26 mouse cellular contexts compared by ENCODE assay signal in genomic region chr9:54269987-54270386, GRCm38 (mm10). TPM values are rescaled to one million over a fixed set of nuclear protein-coding genes. Genes with fewer than 3 reads are reported as not detected.
A peak's percentile ranks its signal among the peaks of the same experiment; 100 is the strongest.
DNase-seq lines count a peak whose midpoint lies in the region; ATAC-seq and TF ChIP-seq lines count a peak whose summit lies in the region.
"Had no signal": no experiment of that assay in that cellular context is flagged by ENCODE, and none has a peak within 500 bp of the region (broad histone marks: within the 10 kb centered on the region; RNA-seq: fewer than 3 reads in every experiment).

No protein-coding gene starts in this region.

- no peak for TF ChIP-seq RAD21 in CH12.LX (IDR thresholded peaks at IDR 0.05; ENCODE audit: low read depth, low read length)

- no peaks in the 10 kb centered on the region for H3K27me3 ChIP-seq in megakaryocyte, embryonic 14.5 days (replicated peaks)
- no peaks in the 10 kb centered on the region for H3K27me3 ChIP-seq in C2C12 (ENCODE audit: control insufficient read depth, insufficient read depth, insufficient read length)
- H3K27me3 ChIP-seq in CH12.LX (replicated peaks) = peaks cover 55% of the 10 kb centered on the region
- H3K27me3 ChIP-seq: embryonic facial prominence, embryonic 13.5 days; forebrain, embryonic 13.5 days; forebrain, embryonic 15.5 days had no signal

- no peak for DNase-seq in CH12.LX (ENCODE audit: extremely low read depth)
- no peak for DNase-seq in kidney, postnatal 36 days
- no peak for DNase-seq in gastrocnemius, adult 18-20 months (ENCODE audit: low spot score)
- DNase-seq: adrenal gland, adult 2 months; adrenal gland, postnatal 10 days; adrenal gland, postnatal 25 days; cerebellum, adult 11 months; cerebellum, adult 18-20 months; cerebellum, adult 8-10 months; cerebellum, adult 9-11 months; cerebellum, postnatal 14 days; cerebellum, postnatal 36 days; forebrain, postnatal 0 days had no signal

- H3ac ChIP-seq in C2C12 (ENCODE audit: control insufficient read depth, insufficient read length, low read depth) = no peak overlapping the region

- TF ChIP-seq POLR2A in CH12.LX (IDR thresholded peaks at IDR 0.05; ENCODE audit: low read depth, low read length) = no peak

- peak overlapping the region; percentile 29 for H3K4me3 ChIP-seq in megakaryocyte, embryonic 14.5 days (replicated peaks)
- H3K4me3 ChIP-seq in C2C12 (ENCODE audit: insufficient read depth, poor library complexity, severe bottlenecking) = no peak overlapping the region
- no peak overlapping the region for H3K4me3 ChIP-seq in CH12.LX (replicated peaks in 1 of 3; ENCODE audit: low read depth in 2 of 3, low read length in 2 of 3, poor library complexity in 1 of 3)
- H3K4me3 ChIP-seq: embryonic facial prominence, embryonic 13.5 days; forebrain, embryonic 13.5 days; forebrain, embryonic 15.5 days had no signal

- no peak for TF ChIP-seq EP300 in CH12.LX (IDR thresholded peaks at IDR 0.05; ENCODE audit: low read length)

- no peaks in the 10 kb centered on the region for H3K79me3 ChIP-seq in C2C12 (ENCODE audit: low read depth)

- in situ Hi-C loops in CH12.LX (cut with MboI; ENCODE audit: low pct_ligation_motif_present, low pct_unique_long_range_greater_than_20kb, low sequenced_read_pairs) = no loop called here

- dilution Hi-C loops in CH12.LX (cut with MboI; ENCODE audit: extremely low pct_ligation_motif_present, extremely low pct_unique_long_range_greater_than_20kb, low sequenced_read_pairs) = no loop called here

- H3K79me2 ChIP-seq in C2C12 (ENCODE audit: control insufficient read depth, insufficient read depth) (no peaks in the 10 kb centered on the region), CH12.LX (replicated peaks; ENCODE audit: control insufficient read depth, extremely low read depth, insufficient read depth, poor library complexity, severe bottlenecking) (no peaks in the 10 kb centered on the region)

- H3K36me3 ChIP-seq in megakaryocyte, embryonic 14.5 days (replicated peaks; ENCODE audit: low read length) = no peaks in the 10 kb centered on the region
- H3K36me3 ChIP-seq in C2C12 (ENCODE audit: control insufficient read depth, insufficient read depth) (no peaks in the 10 kb centered on the region), CH12.LX (replicated peaks in 1 of 2; ENCODE audit: control insufficient read depth in 1 of 2, insufficient read depth in 1 of 2, low read length in 1 of 2) (no peaks in the 10 kb centered on the region)
- H3K36me3 ChIP-seq: embryonic facial prominence, embryonic 13.5 days; forebrain, embryonic 15.5 days had no signal

- no peaks in the 10 kb centered on the region; the same call in 1 of the 2 replicates for H3K9me3 ChIP-seq in megakaryocyte, embryonic 14.5 days
- no peaks in the 10 kb centered on the region for H3K9me3 ChIP-seq in CH12.LX (replicated peaks; ENCODE audit: low read length)
- H3K9me3 ChIP-seq: embryonic facial prominence, embryonic 13.5 days; forebrain, embryonic 13.5 days; forebrain, embryonic 15.5 days had no signal

- TF ChIP-seq CTCF in C2C12 (IDR thresholded peaks at IDR 0.05; ENCODE audit: control insufficient read depth, insufficient read depth, insufficient read length) = no peak
- no peak for TF ChIP-seq CTCF in CH12.LX (conservative IDR thresholded peaks at IDR 0.05 in 1 of 2, IDR thresholded peaks at IDR 0.05 in 1 of 2; ENCODE audit: low read depth in 2 of 2, low read length in 2 of 2)

- ATAC-seq in megakaryocyte, adult 5-6 weeks (ENCODE audit: poor library complexity, severe bottlenecking) = no peak
- ATAC-seq: CD4-positive, CD25-positive, alpha-beta regulatory T cell, adult 4 months; forebrain, embryonic 13.5 days; forebrain, embryonic 15.5 days; forebrain, postnatal 0 days had no signal

- no peaks in the 10 kb centered on the region for H3K4me1 ChIP-seq in megakaryocyte, embryonic 14.5 days
- H3K4me1 ChIP-seq in CH12.LX (ENCODE audit: control insufficient read depth in 1 of 2, insufficient read depth in 2 of 2) = no peaks in the 10 kb centered on the region
- H3K4me1 ChIP-seq: embryonic facial prominence, embryonic 13.5 days; forebrain, embryonic 13.5 days; forebrain, embryonic 15.5 days had no signal

- no peak overlapping the region for H3K4me2 ChIP-seq in CH12.LX (ENCODE audit: insufficient read depth, low read depth, poor library complexity, severe bottlenecking)
- H3K4me2 ChIP-seq: embryonic facial prominence, embryonic 13.5 days; forebrain, embryonic 13.5 days; forebrain, embryonic 15.5 days had no signal

- no peak overlapping the region for H3K9ac ChIP-seq in CH12.LX (ENCODE audit: insufficient read depth, low read depth)
- H3K9ac ChIP-seq: embryonic facial prominence, embryonic 13.5 days; forebrain, embryonic 13.5 days; forebrain, embryonic 15.5 days; forebrain, postnatal 0 days had no signal

- H3K27ac ChIP-seq in CH12.LX (ENCODE audit: insufficient read depth, low read depth) = no peak overlapping the region
- H3K27ac ChIP-seq: embryonic facial prominence, embryonic 13.5 days; forebrain, embryonic 13.5 days; forebrain, embryonic 15.5 days had no signal

TF ChIP-seq in C2C12, 6 proteins besides CTCF, POLR2A, EP300 and RAD21:
- peak; percentile 76 for TF ChIP-seq MYOD1 (IDR thresholded peaks at IDR 0.05; ENCODE audit: control insufficient read depth, insufficient read length, low read depth)
- no peak for TF ChIP-seq MYOG (IDR thresholded peaks at IDR 0.05; ENCODE audit: control insufficient read depth, extremely low read depth, insufficient read length)

TF ChIP-seq in CH12.LX, 34 proteins besides CTCF, POLR2A, EP300 and RAD21:
- TF ChIP-seq ZKSCAN1 (IDR thresholded peaks at IDR 0.05; ENCODE audit: borderline replicate concordance, low read depth, low read length) (no peak), BHLHE40 (IDR thresholded peaks at IDR 0.05; ENCODE audit: low read depth, low read length) (0 out of 2 replicates have a peak, but pooled peaks have one; percentile 21)

RNA-seq across cellular contexts. Expression of gene Cyp19a1, which starts 2.1 kb away (rescaled TPM):
- not detected in 2 replicates for polyA plus RNA-seq in megakaryocyte, embryonic 14.5 days (2012; ENCODE audit: insufficient read depth, low replicate concordance)
- not detected in 2 replicates for total RNA-seq in megakaryocyte, adult 5-6 weeks (2015)
- total RNA-seq in megakaryocyte, adult 5-6 weeks (2017) = not detected in 2 replicates
- polyA plus RNA-seq in C2C12 (2012; fragmentation: generic; extraction: Trizol) (not detected), CH12.LX (2012; ENCODE audit: insufficient read length, low read depth) (not detected in 2 replicates)
- total RNA-seq in CH12.LX (2012; rRNA removed) (not detected in 2 replicates), CH12.LX (2014; rRNA removed) (not detected in 2 replicates)
- not detected for total RNA-seq in gastrocnemius, adult 18-20 months (2021)
- total RNA-seq: adrenal gland, adult 2 months; adrenal gland, postnatal 10 days; adrenal gland, postnatal 25 days; adrenal gland, postnatal 4 days; common myeloid progenitor, adult 5-6 weeks; ES-E14; MEL had no signal
- polyA plus RNA-seq: adrenal gland, adult 2 months; embryonic facial prominence, embryonic 11.5 days; embryonic facial prominence, embryonic 13.5 days; forebrain, embryonic 11.5 days had no signal

RNA-seq across cellular contexts. Expression of gene Gldn, which starts 16.3 kb away (rescaled TPM):
- not detected in 2 replicates for polyA plus RNA-seq in megakaryocyte, embryonic 14.5 days (2012; ENCODE audit: insufficient read depth, low replicate concordance)
- total RNA-seq in megakaryocyte, adult 5-6 weeks (2015) = not detected in 2 replicates
- not detected in 2 replicates for total RNA-seq in megakaryocyte, adult 5-6 weeks (2017)
- polyA plus RNA-seq in C2C12 (2012; fragmentation: generic; extraction: Trizol) (not detected), CH12.LX (2012; ENCODE audit: insufficient read length, low read depth) (not detected in 2 replicates)
- total RNA-seq in CH12.LX (2012; rRNA removed) (not detected in 2 replicates), CH12.LX (2014; rRNA removed) (not detected in 2 replicates)
- under 1 TPM; 0.43 to 0.85 TPM for total RNA-seq in gastrocnemius, adult 18-20 months (2021)
- total RNA-seq: common myeloid progenitor, adult 5-6 weeks; ES-E14; MEL had no signal
- polyA plus RNA-seq: CD4-positive, CD25-positive, alpha-beta regulatory T cell, adult 4 months had no signal
